Mouse (Mus musculus) forebrain, embryonic 11.5 days (tissue): ENCODE data around the gene Fbxl18. TPM values are rescaled to one million over a fixed set of nuclear protein-coding genes. Genes with fewer than 3 reads are reported as not detected.
A peak's percentile ranks its signal among the peaks of the same experiment; 100 is the strongest.

ENCODE experiments used
- ATAC-seq: fragments of 200-750 bp; cut with Nextera tagmentation; replicated peaks from 2 replicates; pipeline ENCODE4 v1.8.0; 2017; ENCODE audit warnings: moderate TSS enrichment; ENCODE audit not compliant: low FRiP score
- DNase-seq: peaks from one replicate; pipeline ENCODE4 v3.0.0-alpha.2; 2017; ENCODE audit warnings: low spot score
- H3K27ac ChIP-seq: fragments of 300-500 bp; sonication (generic); 2 replicates; pipeline ENCODE4 v1.5.1; 2014; ENCODE audit warnings: low read depth, low read length
- H3K27me3 ChIP-seq: fragments of 300-500 bp; sonication (generic); 2 replicates; pipeline ENCODE4 v1.6.1; 2014; ENCODE audit warnings: mild to moderate bottlenecking, low read length, mixed read lengths; ENCODE audit not compliant: control insufficient read depth, insufficient read depth
- H3K36me3 ChIP-seq: fragments of 300-500 bp; sonication (generic); 2 replicates; pipeline ENCODE4 v1.6.1; 2014; ENCODE audit warnings: mild to moderate bottlenecking, low read length, moderate library complexity, mixed read lengths; ENCODE audit not compliant: control insufficient read depth, insufficient read depth
- H3K4me1 ChIP-seq: fragments of 300-500 bp; sonication (generic); replicated peaks from 2 replicates; pipeline ENCODE4 v1.6.1; 2014; ENCODE audit warnings: low read length, mixed read lengths; ENCODE audit not compliant: control insufficient read depth, insufficient read depth
- H3K4me2 ChIP-seq: fragments of 300-500 bp; sonication (generic); 2 replicates; pipeline ENCODE4 v1.6.1; 2014; ENCODE audit warnings: low read depth, mild to moderate bottlenecking, low read length, moderate library complexity, mixed read lengths; ENCODE audit not compliant: severe bottlenecking
- H3K4me3 ChIP-seq: fragments of 300-500 bp; sonication (generic); 2 replicates; pipeline ENCODE4 v1.5.1; 2014; ENCODE audit warnings: low read depth, low read length
- H3K9ac ChIP-seq: fragments of 300-500 bp; sonication (generic); 2 replicates; pipeline ENCODE4 v1.6.1; 2014; ENCODE audit warnings: low read length
- H3K9me3 ChIP-seq: fragments of 300-500 bp; sonication (generic); 2 replicates; pipeline ENCODE4 v1.6.1; 2016; ENCODE audit warnings: low read length, mixed read lengths; ENCODE audit not compliant: control insufficient read depth
- WGBS: fragments of 180-500 bp; shearing (Covaris S2); extraction: QIAGEN DNeasy Blood & Tissue Kit; methylation state at CpG from one replicate; pipeline ENCODE4 v1.1.7; 2014; 5-methylcytosine and 5-hydroxymethylcytosine counted together
- polyA plus RNA-seq: library from polyadenylated mRNA; unstranded; fragments of >200 nt; fragmentation: Nextera tagmentation; extraction: Ambion mirVana; gene quantifications from 2 replicates; pipeline ENCODE4 v1.2.1, GENCODE M21; 2014

Fbxl18 gene
- polyA plus RNA-seq, 1 experiment from 2014 or later = 15.4 TPM

GRCm38 (mm10) chr5:142904208-142905037 lies 9.2 kb upstream of the Fbxl18 start:
- Histone ChIP-seq H3K4me2 (peak overlapping the region; percentile 74), H3K4me1 (peaks cover 25% of the 10 kb centered on the region; the same call in 1 of the 2 replicates), H3K4me3 (peak overlapping the region; percentile 100), H3K27me3 (no peaks in the 10 kb centered on the region), H3K36me3 (peaks cover 33% of the 10 kb centered on the region), H3K9me3 (no peaks in the 10 kb centered on the region), H3K9ac (peak overlapping the region; percentile 100), H3K27ac (peak overlapping the region; percentile 100; the same call in 1 of the 2 replicates)
- WGBS = 87% methylated on average over 19 of the region's 19 CpGs
- DNase-seq (no peak), ATAC-seq (no peak)

GRCm38 (mm10) chr5:142903470-142904207 lies 8.4 kb upstream of the Fbxl18 start:
- DNase-seq (no peak), ATAC-seq (no peak)
- peaks cover 22% of the 10 kb centered on the region; the same call in 1 of the 2 replicates for H3K4me1 ChIP-seq
- no peak overlapping the region; the same call in 1 of the 2 replicates for H3K9ac ChIP-seq
- peak overlapping the region; percentile 100; the same call in 1 of the 2 replicates for H3K4me3 ChIP-seq
- H3K27me3 ChIP-seq = no peaks in the 10 kb centered on the region
- H3K4me2 ChIP-seq = peak overlapping the region; percentile 8; the same call in 1 of the 2 replicates
- no peak overlapping the region for H3K27ac ChIP-seq
- peaks cover 33% of the 10 kb centered on the region for H3K36me3 ChIP-seq
- 92% methylated on average over 14 of the region's 14 CpGs for WGBS
- no peaks in the 10 kb centered on the region for H3K9me3 ChIP-seq

- DNase-seq = no peak
- no peak overlapping the region for H3K9ac ChIP-seq
- 64% methylated on average over 5 of the region's 5 CpGs for WGBS
- H3K9me3 ChIP-seq = no peaks in the 10 kb centered on the region
- H3K4me2 ChIP-seq = no peak overlapping the region
- no peak for ATAC-seq
- H3K4me3 ChIP-seq = no peak overlapping the region
- no peaks in the 10 kb centered on the region for H3K27me3 ChIP-seq
- peaks cover 33% of the 10 kb centered on the region for H3K36me3 ChIP-seq
- peaks cover 20% of the 10 kb centered on the region; the same call in 1 of the 2 replicates for H3K4me1 ChIP-seq
- 0 out of 2 replicates have a peak overlapping the region, but pooled peaks have one; percentile 3 for H3K27ac ChIP-seq
These were observed 7.5 kb upstream of the Fbxl18 start for GRCm38 (mm10) chr5:142902506-142903314.

GRCm38 (mm10) chr5:142901846-142902505 lies 6.8 kb upstream of the Fbxl18 start:
- H3K9ac ChIP-seq = no peak overlapping the region
- H3K4me1 ChIP-seq = peaks cover 16% of the 10 kb centered on the region; the same call in 1 of the 2 replicates
- H3K9me3 ChIP-seq = no peaks in the 10 kb centered on the region
- no peak overlapping the region for H3K4me2 ChIP-seq
- no peak for ATAC-seq
- DNase-seq = no peak
- H3K4me3 ChIP-seq = no peak overlapping the region
- peaks cover 33% of the 10 kb centered on the region for H3K36me3 ChIP-seq
- H3K27ac ChIP-seq = no peak overlapping the region
- H3K27me3 ChIP-seq = no peaks in the 10 kb centered on the region
- 74% methylated on average over 4 of the region's 4 CpGs for WGBS

GRCm38 (mm10) chr5:142901355-142901802 lies 6.2 kb upstream of the Fbxl18 start:
- H3K9ac ChIP-seq = no peak overlapping the region
- H3K27me3 ChIP-seq = no peaks in the 10 kb centered on the region
- no peak overlapping the region for H3K4me2 ChIP-seq
- 86% methylated on average over 7 of the region's 7 CpGs for WGBS
- no peak overlapping the region for H3K27ac ChIP-seq
- DNase-seq = peak; percentile 73
- H3K4me3 ChIP-seq = no peak overlapping the region
- H3K9me3 ChIP-seq = no peaks in the 10 kb centered on the region
- ATAC-seq = no peak
- peaks cover 33% of the 10 kb centered on the region for H3K36me3 ChIP-seq
- peaks cover 16% of the 10 kb centered on the region; the same call in 1 of the 2 replicates for H3K4me1 ChIP-seq

GRCm38 (mm10) chr5:142900651-142901050 lies 5.4 kb upstream of the Fbxl18 start:
- Histone ChIP-seq H3K9me3 (no peaks in the 10 kb centered on the region), H3K27me3 (no peaks in the 10 kb centered on the region), H3K4me2 (no peak overlapping the region), H3K4me3 (no peak overlapping the region), H3K9ac (no peak overlapping the region), H3K4me1 (peaks cover 16% of the 10 kb centered on the region; the same call in 1 of the 2 replicates), H3K27ac (no peak overlapping the region), H3K36me3 (peaks cover 33% of the 10 kb centered on the region)
- ATAC-seq (no peak), DNase-seq (no peak)
- 90% methylated on average over 7 of the region's 7 CpGs for WGBS

- Histone ChIP-seq H3K27ac (no peak overlapping the region), H3K4me1 (peaks cover 18% of the 10 kb centered on the region; the same call in 1 of the 2 replicates), H3K36me3 (peaks cover 29% of the 10 kb centered on the region), H3K4me3 (no peak overlapping the region), H3K9ac (no peak overlapping the region), H3K4me2 (no peak overlapping the region), H3K27me3 (no peaks in the 10 kb centered on the region), H3K9me3 (no peaks in the 10 kb centered on the region)
- DNase-seq (no peak), ATAC-seq (no peak)
- WGBS = 82% methylated on average over 5 of the region's 5 CpGs
These were observed 4.8 kb upstream of the Fbxl18 start for GRCm38 (mm10) chr5:142899932-142900533.
